Mouse (Mus musculus) hindbrain, postnatal 0 days (tissue): Measurements from ENCODE around the gene Ppp1r15a. TPM values are rescaled to one million over a fixed set of nuclear protein-coding genes. Genes with fewer than 3 reads are reported as not detected.
A peak's percentile ranks its signal among the peaks of the same experiment; 100 is the strongest.
"Not testable (repeated sequence)": the region's sequence is repeated elsewhere in the genome, so short reads cannot be mapped to it uniquely, and the experiment has no call there.

Source experiments
- ATAC-seq: fragments of 200-750 bp; cut with Nextera tagmentation; 2 replicates; pipeline ENCODE4 v1.8.0; 2017; ENCODE audit warnings: mild to moderate bottlenecking, moderate TSS enrichment, moderate library complexity
- DNase-seq: peaks from one replicate; pipeline ENCODE4 v3.0.0-alpha.2; 2015; ENCODE audit warnings: low spot score
- H3K27ac ChIP-seq: fragments of 300-500 bp; sonication (generic); 2 replicates; pipeline ENCODE4 v1.5.1; 2014; ENCODE audit warnings: mild to moderate bottlenecking
- H3K27me3 ChIP-seq: fragments of 300-500 bp; sonication (generic); 2 replicates; pipeline ENCODE4 v1.6.1; 2014; ENCODE audit warnings: low read length, mixed read lengths; ENCODE audit not compliant: insufficient read depth
- H3K36me3 ChIP-seq: fragments of 300-500 bp; sonication (generic); 2 replicates; pipeline ENCODE4 v1.6.1; 2014; ENCODE audit warnings: low read length, mixed read lengths; ENCODE audit not compliant: insufficient read depth
- H3K4me1 ChIP-seq: fragments of 300-500 bp; sonication (generic); 2 replicates; pipeline ENCODE4 v1.6.1; 2014; ENCODE audit warnings: antibody characterized with exemption, low read length, mixed read lengths; ENCODE audit not compliant: insufficient read depth
- H3K4me2 ChIP-seq: fragments of 300-500 bp; sonication (generic); 2 replicates; pipeline ENCODE4 v1.6.1; 2014; ENCODE audit warnings: low read depth, mild to moderate bottlenecking, low read length, moderate library complexity, mixed read lengths
- H3K4me3 ChIP-seq: fragments of 300-500 bp; sonication (generic); 2 replicates; pipeline ENCODE4 v1.5.1; 2014; ENCODE audit warnings: low read length
- H3K9ac ChIP-seq: fragments of 300-500 bp; sonication (generic); replicated peaks from 2 replicates; pipeline ENCODE4 v1.6.1; 2014; ENCODE audit warnings: mild to moderate bottlenecking, low read length, moderate library complexity, mixed read lengths
- H3K9me3 ChIP-seq: fragments of 300-500 bp; sonication (generic); 2 replicates; pipeline ENCODE4 v1.6.1; 2016; ENCODE audit warnings: low read length, mixed read lengths
- CTCF ChIP-seq: IDR thresholded peaks from 2 replicates; pipeline ENCODE4 v1.5.1; 2016; ENCODE audit warnings: antibody characterized with exemption, control low read depth, low read depth
- WGBS: fragments of 180-500 bp; shearing (Covaris S2); extraction: QIAGEN DNeasy Blood & Tissue Kit; methylation state at CpG from one replicate; pipeline ENCODE4 v1.1.7; 2014; 5-methylcytosine and 5-hydroxymethylcytosine counted together
- polyA plus RNA-seq: library from polyadenylated mRNA; unstranded; fragments of >200 nt; fragmentation: Nextera tagmentation; extraction: Ambion mirVana; gene quantifications from 2 replicates; pipeline ENCODE4 v1.2.1, GENCODE M21; 2015
- total RNA-seq: library from RNA; depleted of rRNA; stranded (reverse); fragments of >200 nt; gene quantifications from 2 replicates; pipeline ENCODE4 v1.2.3, GENCODE M21; 2014

The Ppp1r15a gene
- total and polyA plus RNA-seq, 2 experiments from 2014 or later, result 19.2 to 25.4 TPM

DNA sequence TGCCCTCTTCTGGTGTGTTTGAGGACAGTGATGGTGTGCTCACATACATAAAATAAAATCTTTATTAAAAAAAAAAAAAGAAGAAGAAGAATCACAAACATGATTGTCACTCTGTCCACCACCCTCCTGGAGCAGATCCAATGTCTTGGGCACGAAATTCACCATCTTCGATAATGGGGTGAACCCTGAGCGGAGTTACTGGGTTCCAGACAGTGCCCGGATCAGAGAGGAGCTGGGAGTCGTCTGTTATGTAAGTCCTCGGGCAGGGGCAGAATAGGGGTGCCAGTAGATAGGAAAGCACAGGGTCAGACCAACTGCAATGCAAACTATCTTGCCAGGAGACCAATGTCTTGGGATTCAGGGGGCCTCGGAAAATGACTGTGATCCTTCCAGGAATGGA is 5.5 kb downstream of the Ppp1r15a start:
- Histone ChIP-seq H3K27ac (no peak overlapping the region), H3K4me2 (no peak overlapping the region), H3K9me3 (no peaks in the 10 kb centered on the region), H3K9ac (no peak overlapping the region), H3K4me1 (peaks cover 11% of the 10 kb centered on the region; the same call in 1 of the 2 replicates), H3K36me3 (no peaks in the 10 kb centered on the region), H3K4me3 (no peak overlapping the region), H3K27me3 (no peaks in the 10 kb centered on the region)
- DNase-seq (no peak), ATAC-seq (no peak)
- no peak for TF ChIP-seq CTCF
- 91% methylated on average over 7 of the region's 7 CpGs for WGBS

DNA sequence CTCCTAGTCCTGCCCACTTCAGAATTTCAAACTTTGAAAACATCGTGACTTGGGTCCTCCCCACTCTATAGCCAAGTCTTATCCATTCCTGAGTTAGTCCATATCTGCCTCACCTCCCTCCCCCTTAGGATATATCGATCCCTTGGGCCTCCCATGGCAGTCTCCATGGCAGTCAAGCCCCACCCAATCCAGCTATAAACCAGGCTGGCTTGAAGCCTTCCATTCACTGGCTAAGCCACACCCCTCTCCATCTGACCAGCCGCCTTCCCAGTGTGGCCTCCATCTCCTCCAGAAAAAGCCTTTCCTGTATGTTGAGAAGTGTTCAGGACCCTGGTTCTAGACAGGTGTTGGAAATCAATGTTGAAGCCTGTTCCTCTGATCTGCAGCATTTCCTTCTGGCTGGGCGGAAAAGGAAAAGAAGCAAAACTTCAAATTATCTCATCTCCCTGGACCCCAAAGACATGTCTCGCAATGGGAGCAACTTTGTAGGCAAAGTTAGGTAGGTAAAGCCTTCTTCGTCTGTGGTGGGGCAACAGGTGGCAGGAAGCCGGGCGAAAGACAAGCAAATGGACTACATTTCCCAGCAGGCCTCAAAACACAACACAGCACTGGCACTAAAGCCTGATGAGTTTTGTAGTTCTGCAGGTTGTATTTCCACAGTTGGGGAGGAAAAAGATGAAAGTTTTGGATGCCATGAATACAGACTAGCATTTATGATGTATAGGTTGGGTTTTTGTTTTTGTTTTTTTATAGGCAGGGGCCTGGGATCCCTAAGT is 6.5 kb downstream of the Ppp1r15a start:
- no peaks in the 10 kb centered on the region for H3K9me3 ChIP-seq
- no peak for TF ChIP-seq CTCF
- no peak overlapping the region for H3K4me2 ChIP-seq
- no peaks in the 10 kb centered on the region for H3K36me3 ChIP-seq
- WGBS, result 72% methylated on average over 8 of the region's 8 CpGs
- H3K4me1 ChIP-seq, result 0 out of 2 replicates have a peak, but pooled peaks cover under 1% of the 10 kb centered on the region
- no peak for ATAC-seq
- no peak overlapping the region for H3K27ac ChIP-seq
- H3K27me3 ChIP-seq, result no peaks in the 10 kb centered on the region
- H3K4me3 ChIP-seq, result no peak overlapping the region
- no peak for DNase-seq
- H3K9ac ChIP-seq, result no peak overlapping the region

DNA sequence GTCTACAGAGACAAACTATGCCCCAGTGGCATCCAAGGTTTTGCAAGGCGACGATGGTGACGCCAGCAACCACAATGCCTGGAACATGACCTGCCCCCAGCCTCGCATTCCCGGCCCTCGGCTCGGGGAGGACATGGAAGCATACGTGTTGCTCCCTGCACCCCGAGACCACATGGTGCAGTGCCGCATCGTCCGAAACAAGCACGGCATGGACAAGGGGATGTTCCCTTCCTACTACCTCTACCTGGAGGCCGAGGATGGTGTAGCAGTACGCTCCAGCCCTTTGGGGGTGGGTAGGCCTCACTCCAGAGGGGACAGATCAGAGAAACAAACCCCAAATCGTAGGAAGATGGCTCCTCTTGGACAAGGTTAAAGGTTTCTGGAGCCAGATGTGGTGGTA is 7.5 kb downstream of the Ppp1r15a start:
- no peak for TF ChIP-seq CTCF
- Histone ChIP-seq H3K27me3 (no peaks in the 10 kb centered on the region), H3K4me1 (no peaks in the 10 kb centered on the region), H3K9ac (no peak overlapping the region), H3K9me3 (no peaks in the 10 kb centered on the region), H3K4me2 (no peak overlapping the region), H3K36me3 (no peaks in the 10 kb centered on the region), H3K27ac (no peak overlapping the region), H3K4me3 (no peak overlapping the region)
- ATAC-seq, result no peak
- no peak for DNase-seq
- 92% methylated on average over 16 of the region's 16 CpGs for WGBS

DNA sequence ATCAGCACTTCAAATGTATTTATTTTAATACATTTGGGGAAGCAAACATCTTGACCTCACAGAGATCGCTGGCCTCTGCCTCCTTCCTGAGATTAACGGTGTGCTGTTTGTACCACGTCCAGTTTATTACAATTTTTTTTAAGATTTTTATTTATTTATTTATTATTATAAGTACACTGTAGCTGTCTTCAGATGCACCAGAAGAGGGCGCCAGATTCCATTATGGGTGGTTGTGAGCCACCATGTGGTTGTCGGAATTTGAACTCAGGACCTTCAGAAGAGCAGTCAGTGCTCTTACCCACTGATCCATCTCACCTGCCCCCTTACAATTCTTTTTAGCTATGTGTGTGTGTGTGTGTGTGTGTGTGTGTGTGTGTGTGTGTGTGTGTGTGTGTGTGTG is 9.2 kb downstream of the Ppp1r15a start:
- not testable (repeated sequence) for H3K36me3 ChIP-seq

DNA sequence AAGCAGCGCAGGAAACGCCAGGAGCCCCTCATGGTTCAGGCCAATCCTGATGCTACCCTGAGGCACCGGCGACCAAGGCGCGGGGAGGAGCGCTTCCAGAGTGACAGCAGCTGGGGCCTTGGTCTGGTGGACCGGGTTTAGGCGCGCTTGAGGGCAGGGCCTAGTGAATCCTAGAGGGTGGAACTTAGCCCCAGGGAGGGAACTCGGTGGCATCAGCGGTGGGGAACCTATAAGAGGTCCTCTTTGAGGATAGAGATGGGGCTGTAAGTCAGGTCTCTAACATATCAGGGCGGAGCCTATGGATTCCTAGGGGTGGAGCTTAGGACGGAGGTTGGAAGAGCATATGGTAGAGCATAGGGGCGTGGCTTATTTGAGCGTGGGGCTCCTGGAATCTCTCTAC is 10.6 kb downstream of the Ppp1r15a start:
- no peaks in the 10 kb centered on the region for H3K36me3 ChIP-seq
- no peak for DNase-seq
- TF ChIP-seq CTCF, result no peak
- H3K4me3 ChIP-seq, result no peak overlapping the region
- no peak overlapping the region for H3K4me2 ChIP-seq
- WGBS, result 28% methylated on average over 16 of the region's 16 CpGs
- H3K9ac ChIP-seq, result no peak overlapping the region
- H3K9me3 ChIP-seq, result no peaks in the 10 kb centered on the region
- H3K27ac ChIP-seq, result no peak overlapping the region
- H3K4me1 ChIP-seq, result no peaks in the 10 kb centered on the region
- ATAC-seq, result peak; percentile 30; the same call in 1 of the 2 replicates
- H3K27me3 ChIP-seq, result no peaks in the 10 kb centered on the region

More for the DNA sequence above, 9.2 kb downstream of the Ppp1r15a start:
- not testable (repeated sequence) for H3K27ac ChIP-seq, H3K4me1 ChIP-seq, H3K4me2 ChIP-seq, H3K27me3 ChIP-seq, H3K9ac ChIP-seq, ATAC-seq, DNase-seq, H3K9me3 ChIP-seq, H3K4me3 ChIP-seq
- WGBS, result 72% methylated on average over 5 of the region's 5 CpGs

DNA sequence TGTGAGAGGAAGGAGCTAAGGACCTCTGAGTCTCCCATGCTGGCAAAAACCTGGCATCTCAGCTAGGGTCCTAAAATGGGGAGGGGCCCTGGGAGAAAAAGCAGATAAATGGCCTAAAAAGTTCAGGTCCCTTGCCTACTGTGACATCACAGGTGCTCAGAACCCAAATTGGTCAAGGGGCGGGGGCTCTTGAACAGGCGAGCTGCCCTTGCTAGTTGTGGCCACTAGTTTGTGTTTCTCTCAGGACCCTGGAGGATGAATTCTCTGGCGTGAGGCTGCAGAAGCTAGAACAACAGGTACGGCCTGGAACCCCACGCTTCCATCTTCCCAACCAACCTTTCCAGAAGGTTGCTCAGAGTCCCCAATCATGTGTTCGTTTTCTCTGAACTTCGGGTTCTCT is 11.7 kb downstream of the Ppp1r15a start:
- ATAC-seq (no peak), DNase-seq (no peak)
- H3K27me3 ChIP-seq, result no peaks in the 10 kb centered on the region
- no peak overlapping the region for H3K4me2 ChIP-seq
- H3K4me3 ChIP-seq, result no peak overlapping the region
- peaks cover 2% of the 10 kb centered on the region; the same call in 1 of the 2 replicates for H3K4me1 ChIP-seq
- no peaks in the 10 kb centered on the region for H3K9me3 ChIP-seq
- no peak for TF ChIP-seq CTCF
- H3K36me3 ChIP-seq, result no peaks in the 10 kb centered on the region
- H3K27ac ChIP-seq, result no peak overlapping the region
- no peak overlapping the region for H3K9ac ChIP-seq
- 91% methylated on average over 7 of the region's 7 CpGs for WGBS
